Mouse (Mus musculus) spleen, adult 2 months (tissue): ENCODE data around the gene Golph3l.

Experiments
- CTCF ChIP-seq: fragments of 200-500 bp; IDR thresholded peaks from 2 replicates; pipeline ENCODE4 v1.5.1; 2011; ENCODE audit warnings: mild to moderate bottlenecking, inconsistent platforms; ENCODE audit not compliant: insufficient read depth, insufficient read length, insufficient replicate concordance; ENCODE audit errors: extremely low read depth
- POLR2A ChIP-seq: fragments of 200-500 bp; IDR thresholded peaks from 2 replicates; pipeline ENCODE4 v1.6.1; 2011; ENCODE audit warnings: low read depth, low read length, inconsistent platforms

- no peak for TF ChIP-seq POLR2A
- no peak for TF ChIP-seq CTCF
Measured at GRCm38 (mm10) chr3:95651391-95652203, 62.9 kb downstream of the Golph3l start.
